24 mouse cellular contexts compared by ENCODE assay signal in genomic region chr16:84602969-84603368, GRCm38 (mm10).
"Had no signal": no experiment of that assay in that cellular context is flagged by ENCODE, and none has a peak within 500 bp of the region (broad histone marks: within the 10 kb centered on the region; RNA-seq: fewer than 3 reads in every experiment).

No protein-coding gene starts in this region.

- H3K36me3 ChIP-seq: limb, embryonic 12.5 days; limb, embryonic 15.5 days; midbrain, embryonic 10.5 days; midbrain, embryonic 13.5 days; neural tube, embryonic 13.5 days; stomach, embryonic 15.5 days had no signal

- H3K27ac ChIP-seq: layer of hippocampus, adult 2 months; left cerebral cortex, adult 2 months; limb, embryonic 12.5 days; limb, embryonic 15.5 days; liver, embryonic 14.5 days; midbrain, embryonic 10.5 days; midbrain, embryonic 13.5 days; neural tube, embryonic 13.5 days; stomach, embryonic 15.5 days had no signal

- H3K4me3 ChIP-seq: layer of hippocampus, adult 2 months; left cerebral cortex, adult 2 months; limb, embryonic 12.5 days; limb, embryonic 15.5 days; megakaryocyte, embryonic 14.5 days; midbrain, embryonic 10.5 days; midbrain, embryonic 13.5 days; myocyte; neural tube, embryonic 13.5 days; stomach, embryonic 15.5 days had no signal

- H3K9me3 ChIP-seq: limb, embryonic 12.5 days; limb, embryonic 15.5 days; megakaryocyte, embryonic 14.5 days; midbrain, embryonic 10.5 days; midbrain, embryonic 13.5 days; neural tube, embryonic 13.5 days; stomach, embryonic 15.5 days had no signal

- DNase-seq: kidney, adult 9 months; kidney, postnatal 25 days; layer of hippocampus, postnatal 36 days; left cerebral cortex, postnatal 4 days; liver, postnatal 0 days; lung, embryonic 14.5 days; lung, postnatal 36 days; retina, postnatal 1 day; right cerebral cortex, postnatal 25 days; spleen, adult 18-20 months; thymus, postnatal 25 days had no signal

- H3K27me3 ChIP-seq: limb, embryonic 12.5 days; limb, embryonic 15.5 days; megakaryocyte, embryonic 14.5 days; midbrain, embryonic 13.5 days; neural tube, embryonic 13.5 days; stomach, embryonic 15.5 days had no signal

- ATAC-seq: liver, postnatal 0 days; lung, postnatal 0 days; midbrain, embryonic 13.5 days; midbrain, embryonic 16.5 days had no signal

- H3K4me1 ChIP-seq: limb, embryonic 12.5 days; limb, embryonic 15.5 days; megakaryocyte, embryonic 14.5 days; midbrain, embryonic 10.5 days; midbrain, embryonic 13.5 days; neural tube, embryonic 13.5 days; stomach, embryonic 15.5 days had no signal
